Mouse (Mus musculus): ENCODE results near the gene Arhgap35.

- TF ChIP-seq EP300 (IDR thresholded peaks at IDR 0.05; ENCODE audit: low read depth), result no peak
- no peak for TF ChIP-seq CTCF (IDR thresholded peaks at IDR 0.05; ENCODE audit: low read depth)
These were observed 38.1 kb downstream of the Arhgap35 start for GRCm38 (mm10) chr7:16576719-16577118.
